Mouse (Mus musculus) liver, embryonic 14.5 days (tissue): ENCODE results near the gene Ripk3.

Experiments
- CTCF ChIP-seq: IDR thresholded peaks from 2 replicates; pipeline ENCODE4 v1.5.1; 2016; ENCODE audit warnings: antibody characterized with exemption, low read depth, control low read depth
- EP300 ChIP-seq: IDR thresholded peaks from 2 replicates; pipeline ENCODE4 v1.6.1; 2016; ENCODE audit warnings: antibody characterized with exemption, low read depth

- TF ChIP-seq CTCF, result no peak
- no peak for TF ChIP-seq EP300
Measured at GRCm38 (mm10) chr14:55782361-55782960, 6.2 kb downstream of the Ripk3 start.
